Mouse (Mus musculus): ENCODE results near the gene Gucy2c. TPM values are rescaled to one million over a fixed set of nuclear protein-coding genes. Genes with fewer than 3 reads are reported as not detected.

Gene Gucy2c
- polyA plus RNA-seq, 1 experiment = not detected

- peaks cover 2% of the 10 kb centered on the region; the same call in 1 of the 2 replicates for H3K4me1 ChIP-seq (ENCODE audit: control insufficient read depth, insufficient read depth, low read length)
- H3K27ac ChIP-seq (ENCODE audit: control insufficient read depth, insufficient read depth, low read depth, low read length, poor library complexity) = peak overlapping the region; percentile 31
- no peak for TF ChIP-seq POLR2A (IDR thresholded peaks at IDR 0.05; ENCODE audit: borderline replicate concordance, control insufficient read depth, low read depth, low read length)
- TF ChIP-seq CTCF (IDR thresholded peaks at IDR 0.05; ENCODE audit: control insufficient read depth, insufficient read depth, low read length) = no peak
- peak overlapping the region; percentile 65 for H3K4me3 ChIP-seq (replicated peaks; ENCODE audit: control insufficient read depth, low read depth, low read length)
- 53% methylated on average over 18 of the region's 18 CpGs for WGBS
These were observed 25.9 kb upstream of the Gucy2c start for GRCm38 (mm10) chr6:136807395-136808013.

GRCm38 (mm10) chr6:136806819-136807218 is 25.3 kb upstream of the Gucy2c start:
- 81% methylated on average over 5 of the region's 5 CpGs for WGBS
- Histone ChIP-seq H3K4me1 (ENCODE audit: control insufficient read depth, insufficient read depth, low read length) (peaks cover 2% of the 10 kb centered on the region; the same call in 1 of the 2 replicates), H3K4me3 (replicated peaks; ENCODE audit: control insufficient read depth, low read depth, low read length) (no peak overlapping the region), H3K27ac (ENCODE audit: control insufficient read depth, insufficient read depth, low read depth, low read length, poor library complexity) (no peak overlapping the region)
- TF ChIP-seq CTCF (IDR thresholded peaks at IDR 0.05; ENCODE audit: control insufficient read depth, insufficient read depth, low read length) (no peak), POLR2A (IDR thresholded peaks at IDR 0.05; ENCODE audit: borderline replicate concordance, control insufficient read depth, low read depth, low read length) (no peak)

GRCm38 (mm10) chr6:136805409-136805775 is 23.8 kb upstream of the Gucy2c start:
- Histone ChIP-seq H3K4me1 (ENCODE audit: control insufficient read depth, insufficient read depth, low read length) (peaks cover 2% of the 10 kb centered on the region; the same call in 1 of the 2 replicates), H3K27ac (ENCODE audit: control insufficient read depth, insufficient read depth, low read depth, low read length, poor library complexity) (no peak overlapping the region), H3K4me3 (replicated peaks; ENCODE audit: control insufficient read depth, low read depth, low read length) (no peak overlapping the region)
- no peak for TF ChIP-seq CTCF (IDR thresholded peaks at IDR 0.05; ENCODE audit: control insufficient read depth, insufficient read depth, low read length)
- no peak for TF ChIP-seq POLR2A (IDR thresholded peaks at IDR 0.05; ENCODE audit: borderline replicate concordance, control insufficient read depth, low read depth, low read length)
- WGBS = 66% methylated on average over 1 of the region's 1 CpGs

- TF ChIP-seq CTCF (IDR thresholded peaks at IDR 0.05; ENCODE audit: control insufficient read depth, insufficient read depth, low read length) (no peak), POLR2A (IDR thresholded peaks at IDR 0.05; ENCODE audit: borderline replicate concordance, control insufficient read depth, low read depth, low read length) (no peak)
- H3K4me1 ChIP-seq (ENCODE audit: control insufficient read depth, insufficient read depth, low read length) = no peaks in the 10 kb centered on the region
- H3K4me3 ChIP-seq (replicated peaks; ENCODE audit: control insufficient read depth, low read depth, low read length) = peak overlapping the region; percentile 49
These were observed 23.3 kb upstream of the Gucy2c start for GRCm38 (mm10) chr6:136804705-136805408.

GRCm38 (mm10) chr6:136803739-136804633 is 22.4 kb upstream of the Gucy2c start, which contains the start of gene Hist4h4:
Hist4h4 (minus strand) TSS chr6:136804415.
- WGBS = under 1% methylated on average over 50 of the region's 50 CpGs
- Histone ChIP-seq H3K4me3 (replicated peaks; ENCODE audit: control insufficient read depth, low read depth, low read length) (peak within 1 kb of the TSS; percentile 77), H3K4me1 (ENCODE audit: control insufficient read depth, insufficient read depth, low read length) (no peaks in the 10 kb centered on the region), H3K27ac (ENCODE audit: control insufficient read depth, insufficient read depth, low read depth, low read length, poor library complexity) (peak within 1 kb of the TSS; percentile 99)
- TF ChIP-seq CTCF (IDR thresholded peaks at IDR 0.05; ENCODE audit: control insufficient read depth, insufficient read depth, low read length) = no peak
- TF ChIP-seq POLR2A (IDR thresholded peaks at IDR 0.05; ENCODE audit: borderline replicate concordance, control insufficient read depth, low read depth, low read length) = peak; percentile 100

More at GRCm38 (mm10) chr6:136804705-136805408, 23.3 kb upstream of the Gucy2c start:
- 2% methylated on average over 9 of the region's 9 CpGs for WGBS
- H3K27ac ChIP-seq (ENCODE audit: control insufficient read depth, insufficient read depth, low read depth, low read length, poor library complexity) = peak overlapping the region; percentile 75

- WGBS = 12% methylated on average over 12 of the region's 12 CpGs
- TF ChIP-seq POLR2A (IDR thresholded peaks at IDR 0.05; ENCODE audit: borderline replicate concordance, control insufficient read depth, low read depth, low read length) = no peak
- TF ChIP-seq CTCF (IDR thresholded peaks at IDR 0.05; ENCODE audit: control insufficient read depth, insufficient read depth, low read length) = no peak
- Histone ChIP-seq H3K27ac (ENCODE audit: control insufficient read depth, insufficient read depth, low read depth, low read length, poor library complexity) (peak overlapping the region; percentile 99), H3K4me3 (replicated peaks; ENCODE audit: control insufficient read depth, low read depth, low read length) (peak overlapping the region; percentile 16), H3K4me1 (ENCODE audit: control insufficient read depth, insufficient read depth, low read length) (no peaks in the 10 kb centered on the region)
These were observed 21.7 kb upstream of the Gucy2c start for GRCm38 (mm10) chr6:136803093-136803738.

GRCm38 (mm10) chr6:136801274-136801673 is 19.7 kb upstream of the Gucy2c start:
- no peaks in the 10 kb centered on the region; the same call in 1 of the 2 replicates for H3K4me1 ChIP-seq (ENCODE audit: control insufficient read depth, insufficient read depth, low read length)
- 84% methylated on average over 6 of the region's 6 CpGs for WGBS
- TF ChIP-seq POLR2A (IDR thresholded peaks at IDR 0.05; ENCODE audit: borderline replicate concordance, control insufficient read depth, low read depth, low read length) = no peak
- TF ChIP-seq CTCF (IDR thresholded peaks at IDR 0.05; ENCODE audit: control insufficient read depth, insufficient read depth, low read length) = no peak
- no peak overlapping the region for H3K27ac ChIP-seq (ENCODE audit: control insufficient read depth, insufficient read depth, low read depth, low read length, poor library complexity)
- H3K4me3 ChIP-seq (replicated peaks; ENCODE audit: control insufficient read depth, low read depth, low read length) = no peak overlapping the region
